Mouse (Mus musculus): ENCODE results near the gene Ttyh3. TPM values are rescaled to one million over a fixed set of nuclear protein-coding genes. Genes with fewer than 3 reads are reported as not detected.

Gene Ttyh3
- polyA plus RNA-seq, 1 experiment from 2014 or later, result 68.8 TPM

GRCm38 (mm10) chr5:140672115-140672514 is 23.3 kb upstream of the Ttyh3 start:
- no peak for ATAC-seq (ENCODE audit: low FRiP score, low read depth)
- peaks cover 68% of the 10 kb centered on the region for H3K36me3 ChIP-seq
- no peaks in the 10 kb centered on the region for H3K4me1 ChIP-seq
- H3K9ac ChIP-seq (replicated peaks), result no peak overlapping the region
- WGBS, result 95% methylated on average over 6 of the region's 6 CpGs
- H3K4me3 ChIP-seq, result no peak overlapping the region
- H3K27ac ChIP-seq (replicated peaks), result no peak overlapping the region
- H3K27me3 ChIP-seq, result no peaks in the 10 kb centered on the region
- H3K9me3 ChIP-seq, result peaks cover 3% of the 10 kb centered on the region; the same call in 1 of the 2 replicates
- no peak overlapping the region for H3K4me2 ChIP-seq (replicated peaks)

- Histone ChIP-seq H3K4me1 (peaks cover 42% of the 10 kb centered on the region), H3K36me3 (peaks cover 21% of the 10 kb centered on the region), H3K27ac (replicated peaks) (no peak overlapping the region), H3K4me3 (no peak overlapping the region), H3K9me3 (peaks cover 1% of the 10 kb centered on the region; the same call in 1 of the 2 replicates), H3K27me3 (no peaks in the 10 kb centered on the region), H3K9ac (replicated peaks) (no peak overlapping the region), H3K4me2 (replicated peaks) (no peak overlapping the region)
- WGBS, result 57% methylated on average over 7 of the region's 7 CpGs
- no peak for ATAC-seq (ENCODE audit: low FRiP score, low read depth)
Measured at GRCm38 (mm10) chr5:140663621-140664180, 14.9 kb upstream of the Ttyh3 start.

- Histone ChIP-seq H3K9ac (replicated peaks) (no peak overlapping the region), H3K36me3 (peaks cover 14% of the 10 kb centered on the region), H3K27me3 (no peaks in the 10 kb centered on the region), H3K4me2 (replicated peaks) (no peak overlapping the region), H3K9me3 (no peaks in the 10 kb centered on the region), H3K27ac (replicated peaks) (no peak overlapping the region), H3K4me1 (peaks cover 42% of the 10 kb centered on the region), H3K4me3 (no peak overlapping the region)
- WGBS, result 72% methylated on average over 17 of the region's 17 CpGs
- no peak for ATAC-seq (ENCODE audit: low FRiP score, low read depth)
Measured at GRCm38 (mm10) chr5:140662741-140663592, 14.1 kb upstream of the Ttyh3 start.

- no peaks in the 10 kb centered on the region for H3K27me3 ChIP-seq
- no peaks in the 10 kb centered on the region for H3K9me3 ChIP-seq
- H3K4me3 ChIP-seq, result no peak overlapping the region
- H3K36me3 ChIP-seq, result peaks cover 7% of the 10 kb centered on the region
- H3K9ac ChIP-seq (replicated peaks), result no peak overlapping the region
- ATAC-seq (ENCODE audit: low FRiP score, low read depth), result no peak
- peaks cover 42% of the 10 kb centered on the region for H3K4me1 ChIP-seq
- no peak overlapping the region; the same call in 1 of the 2 replicates for H3K27ac ChIP-seq (replicated peaks)
- 74% methylated on average over 12 of the region's 12 CpGs for WGBS
- H3K4me2 ChIP-seq (replicated peaks), result no peak overlapping the region
Measured at GRCm38 (mm10) chr5:140661875-140662643, 13.2 kb upstream of the Ttyh3 start.

GRCm38 (mm10) chr5:140661427-140661826 is 12.6 kb upstream of the Ttyh3 start:
- H3K27ac ChIP-seq (replicated peaks), result no peak overlapping the region
- H3K9ac ChIP-seq (replicated peaks), result no peak overlapping the region
- H3K4me3 ChIP-seq, result no peak overlapping the region
- WGBS, result 79% methylated on average over 8 of the region's 8 CpGs
- no peak for ATAC-seq (ENCODE audit: low FRiP score, low read depth)
- H3K9me3 ChIP-seq, result no peaks in the 10 kb centered on the region
- peaks cover 42% of the 10 kb centered on the region for H3K4me1 ChIP-seq
- H3K36me3 ChIP-seq, result peaks cover 6% of the 10 kb centered on the region; the same call in 1 of the 2 replicates
- H3K4me2 ChIP-seq (replicated peaks), result no peak overlapping the region
- H3K27me3 ChIP-seq, result no peaks in the 10 kb centered on the region

- no peak overlapping the region for H3K9ac ChIP-seq (replicated peaks)
- no peak overlapping the region for H3K4me2 ChIP-seq (replicated peaks)
- H3K4me3 ChIP-seq, result no peak overlapping the region
- H3K36me3 ChIP-seq, result peaks cover under 1% of the 10 kb centered on the region; the same call in 1 of the 2 replicates
- H3K27ac ChIP-seq (replicated peaks), result peak overlapping the region; percentile 39; the same call in 1 of the 2 replicates
- peaks cover 42% of the 10 kb centered on the region for H3K4me1 ChIP-seq
- H3K27me3 ChIP-seq, result no peaks in the 10 kb centered on the region
- ATAC-seq (ENCODE audit: low FRiP score, low read depth), result no peak
- H3K9me3 ChIP-seq, result no peaks in the 10 kb centered on the region
- WGBS, result 63% methylated on average over 1 of the region's 1 CpGs
Measured at GRCm38 (mm10) chr5:140660398-140660797, 11.6 kb upstream of the Ttyh3 start.

- H3K9ac ChIP-seq (replicated peaks), result peak overlapping the region; percentile 37
- 35% methylated on average over 16 of the region's 16 CpGs for WGBS
- H3K9me3 ChIP-seq, result no peaks in the 10 kb centered on the region
- 0 out of 2 replicates have a peak overlapping the region, but pooled peaks have one; percentile 7 for H3K4me2 ChIP-seq (replicated peaks)
- peak; percentile 73 for ATAC-seq (ENCODE audit: low FRiP score, low read depth)
- H3K27ac ChIP-seq (replicated peaks), result peak overlapping the region; percentile 39; the same call in 1 of the 2 replicates
- H3K4me3 ChIP-seq, result no peak overlapping the region
- H3K4me1 ChIP-seq, result peaks cover 42% of the 10 kb centered on the region
- no peaks in the 10 kb centered on the region; the same call in 1 of the 2 replicates for H3K36me3 ChIP-seq
- no peaks in the 10 kb centered on the region for H3K27me3 ChIP-seq
Measured at GRCm38 (mm10) chr5:140659607-140660272, 10.9 kb upstream of the Ttyh3 start.

GRCm38 (mm10) chr5:140654096-140654845 is 5.4 kb upstream of the Ttyh3 start:
- peaks cover 13% of the 10 kb centered on the region for H3K4me1 ChIP-seq
- H3K4me2 ChIP-seq (replicated peaks), result no peak overlapping the region
- WGBS, result 83% methylated on average over 15 of the region's 15 CpGs
- peaks cover 14% of the 10 kb centered on the region; the same call in 1 of the 2 replicates for H3K27me3 ChIP-seq
- no peak overlapping the region for H3K9ac ChIP-seq (replicated peaks)
- H3K4me3 ChIP-seq, result no peak overlapping the region
- no peaks in the 10 kb centered on the region for H3K9me3 ChIP-seq
- no peak for ATAC-seq (ENCODE audit: low FRiP score, low read depth)
- no peaks in the 10 kb centered on the region for H3K36me3 ChIP-seq
- no peak overlapping the region for H3K27ac ChIP-seq (replicated peaks)

GRCm38 (mm10) chr5:140652587-140652986 is 3.8 kb upstream of the Ttyh3 start:
- no peak overlapping the region for H3K4me3 ChIP-seq
- 79% methylated on average over 7 of the region's 7 CpGs for WGBS

GRCm38 (mm10) chr5:140651231-140651630 is 2.4 kb upstream of the Ttyh3 start:
- 87% methylated on average over 11 of the region's 11 CpGs for WGBS
- ATAC-seq (ENCODE audit: low FRiP score, low read depth), result no peak
- Histone ChIP-seq H3K27me3 (peaks cover 14% of the 10 kb centered on the region; the same call in 1 of the 2 replicates), H3K27ac (replicated peaks) (no peak overlapping the region), H3K4me1 (peaks cover 28% of the 10 kb centered on the region), H3K9ac (replicated peaks) (no peak overlapping the region), H3K9me3 (no peaks in the 10 kb centered on the region), H3K4me2 (replicated peaks) (no peak overlapping the region), H3K4me3 (no peak overlapping the region), H3K36me3 (peaks cover 3% of the 10 kb centered on the region; the same call in 1 of the 2 replicates)

More at GRCm38 (mm10) chr5:140652587-140652986, 3.8 kb upstream of the Ttyh3 start:
- H3K4me2 ChIP-seq (replicated peaks), result no peak overlapping the region
- peaks cover 14% of the 10 kb centered on the region for H3K4me1 ChIP-seq
- no peak overlapping the region for H3K9ac ChIP-seq (replicated peaks)
- no peak overlapping the region for H3K27ac ChIP-seq (replicated peaks)
- H3K27me3 ChIP-seq, result peaks cover 14% of the 10 kb centered on the region; the same call in 1 of the 2 replicates
- no peak for ATAC-seq (ENCODE audit: low FRiP score, low read depth)
- no peaks in the 10 kb centered on the region for H3K36me3 ChIP-seq
- no peaks in the 10 kb centered on the region for H3K9me3 ChIP-seq

All from midbrain, embryonic 12.5 days (tissue).